Mouse (Mus musculus): ENCODE measurements at regions not wholly inside any gene's neighbourhood (a gene's known extent, or its start where the extent isn't known, plus 50 kb on each side); places are given as distances from the start of the nearest gene placed in this dataset.
A peak's percentile ranks its signal among the peaks of the same experiment; 100 is the strongest.

DNA sequence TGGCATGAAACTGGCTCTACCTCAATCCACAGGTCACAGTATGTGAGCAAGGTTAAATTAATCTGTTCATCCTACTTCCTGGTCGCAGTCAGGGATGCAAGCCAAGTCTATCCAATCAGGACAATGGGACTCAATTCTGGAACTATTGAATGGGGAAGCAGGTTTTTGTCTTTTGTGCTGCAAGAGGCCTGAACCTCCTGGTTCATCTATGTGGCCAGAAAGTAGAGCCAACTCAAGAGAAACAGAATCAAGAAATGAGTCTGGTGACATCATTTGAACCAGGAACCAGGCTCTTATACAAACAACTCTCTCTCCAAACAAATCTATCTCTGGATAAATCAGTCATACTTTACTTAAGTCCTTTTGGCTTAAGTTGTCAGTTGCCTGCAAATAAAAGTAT, 294.7 kb upstream of the Usp25 start:
- no peak for DNase-seq (ENCODE audit: low spot score in 2 of 2)

DNA sequence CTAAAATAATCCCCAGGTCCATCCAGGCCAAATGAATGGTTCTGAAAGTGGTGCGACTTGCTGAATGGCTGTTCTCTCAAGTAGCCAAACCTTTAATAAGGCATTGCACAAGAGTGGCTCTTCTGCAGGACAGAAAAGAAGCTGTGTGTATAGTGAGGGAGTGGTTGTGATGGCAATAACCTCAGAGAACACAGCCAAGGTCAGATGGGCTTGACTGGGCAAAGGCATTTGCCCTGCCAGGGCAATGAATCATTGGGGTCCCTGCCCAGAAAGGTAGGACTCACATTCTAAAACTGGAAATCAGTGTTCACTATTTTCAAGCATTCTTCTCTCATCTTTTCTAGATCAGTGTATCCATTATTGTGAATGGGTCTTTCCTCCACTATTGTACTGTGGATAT, 295.4 kb upstream of the Usp25 start:
- DNase-seq (ENCODE audit: low spot score in 2 of 2): no peak

DNA sequence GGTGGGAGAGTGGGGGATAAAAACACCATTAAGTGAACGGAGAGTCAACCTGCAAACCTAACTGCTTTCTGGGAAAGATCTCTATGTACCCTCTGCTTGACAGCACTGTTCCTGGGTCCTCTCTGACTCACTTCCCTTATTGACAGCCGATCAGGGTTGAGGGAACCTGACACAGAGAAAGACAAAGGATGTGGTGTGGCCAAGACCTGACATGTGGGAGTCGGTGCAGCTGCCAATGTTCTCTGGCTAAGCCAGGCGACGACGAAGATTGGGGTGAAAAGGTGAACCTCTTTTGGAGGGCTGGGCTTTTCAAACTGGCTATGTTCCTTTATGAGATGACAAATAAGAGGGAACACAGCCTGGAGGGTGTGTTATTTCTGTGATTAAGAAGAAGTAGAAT, 318.6 kb upstream of the Usp25 start:
- DNase-seq (ENCODE audit: low spot score in 2 of 2): no peak

DNA sequence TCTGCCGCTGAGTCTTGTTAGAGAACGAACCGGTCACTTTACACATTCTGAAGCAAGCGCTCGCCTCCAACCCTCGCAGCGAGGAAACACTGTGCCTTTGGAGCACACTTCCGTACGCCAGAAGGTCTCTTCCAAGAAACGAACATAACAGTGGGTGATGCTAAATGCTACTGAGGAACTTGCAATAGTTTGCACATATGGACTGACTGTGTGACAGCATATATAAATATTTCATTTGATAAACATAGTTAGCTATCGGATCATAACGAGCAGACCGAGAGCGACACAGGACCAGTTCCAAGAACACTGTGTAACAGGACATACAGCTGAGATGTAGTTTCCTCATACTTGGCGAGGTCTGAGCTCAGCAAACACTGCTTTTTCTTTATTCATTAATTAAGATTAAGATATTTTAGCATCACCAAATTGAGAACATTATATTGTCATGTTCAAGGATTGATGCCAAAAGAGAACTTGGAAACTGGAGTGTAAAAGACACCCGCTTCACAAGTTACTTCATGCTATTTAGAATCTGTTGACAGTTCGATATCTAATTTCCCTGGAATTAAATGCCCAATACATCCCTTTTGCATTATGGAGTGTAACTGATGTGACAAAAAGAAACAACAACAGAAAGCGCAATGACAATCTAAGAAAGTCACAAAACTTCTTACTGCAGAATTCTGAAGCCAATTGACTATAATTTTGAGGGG, 314.3 kb upstream of the Nrip1 start:
- no peak for DNase-seq (ENCODE audit: low spot score in 2 of 2)

DNA sequence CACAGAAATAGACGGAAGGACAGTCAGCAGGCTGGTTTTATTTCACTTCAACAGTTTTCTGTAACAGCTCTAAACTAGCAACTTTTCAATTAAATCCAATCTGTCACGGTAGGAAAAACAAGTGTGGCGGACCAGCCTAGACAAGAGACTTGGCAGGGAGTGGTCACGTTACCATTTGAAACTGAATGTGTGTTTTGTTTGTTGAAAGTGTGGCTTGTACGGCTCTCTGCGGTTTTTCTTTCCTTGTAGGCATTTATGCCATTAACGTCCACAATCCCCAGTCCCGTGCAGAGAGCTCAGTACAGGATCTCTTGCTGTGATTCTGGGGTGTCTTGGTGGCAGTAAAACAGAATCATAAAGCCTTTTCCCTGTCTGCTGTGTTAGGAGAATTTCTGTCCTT, 311.9 kb upstream of the Nrip1 start:
- DNase-seq (ENCODE audit: low spot score in 2 of 2): no peak

DNA sequence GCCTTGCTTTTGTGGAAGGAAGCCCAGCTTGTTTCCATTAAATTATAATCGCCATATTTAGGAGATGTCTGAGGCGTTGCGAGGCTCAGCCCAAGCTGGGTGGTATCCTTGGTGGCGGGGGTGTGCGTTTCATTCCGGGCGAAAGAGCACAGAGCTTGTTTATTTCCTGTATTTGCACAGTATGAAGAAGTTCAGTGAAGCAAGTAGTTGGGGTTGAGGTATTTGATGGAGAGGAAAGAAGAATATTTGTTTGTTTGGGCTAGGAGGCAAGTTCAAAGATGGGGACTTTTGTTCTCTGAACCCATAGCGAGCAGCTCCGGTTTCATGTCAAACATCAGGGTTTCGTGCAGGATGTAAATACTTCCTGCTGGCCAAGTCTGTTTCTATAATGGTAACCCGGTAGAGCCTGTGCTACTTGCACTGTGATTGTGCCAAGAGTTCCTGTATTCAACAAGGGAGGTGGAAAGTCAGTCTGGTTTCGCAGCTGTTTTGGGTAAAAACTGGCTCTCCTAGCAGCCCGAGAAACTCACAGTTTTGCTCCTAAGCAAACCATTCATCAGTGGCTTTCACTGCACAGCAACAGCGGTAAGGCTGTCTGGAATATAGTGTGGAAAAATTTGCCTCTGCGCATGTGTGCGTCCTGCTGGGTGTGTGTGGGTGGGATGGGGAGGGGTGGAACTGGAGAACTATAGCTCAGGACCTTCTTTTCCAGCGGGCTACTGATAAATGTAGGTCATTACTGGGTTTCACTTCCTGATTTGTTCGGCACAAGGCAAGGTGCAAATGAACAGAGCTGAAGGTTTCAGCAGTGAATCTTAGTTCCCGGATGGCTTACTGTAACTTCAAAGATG, 306.7 kb upstream of the Nrip1 start:
- peak; percentile 14 to 59 for DNase-seq (ENCODE audit: low spot score in 2 of 2)

DNA sequence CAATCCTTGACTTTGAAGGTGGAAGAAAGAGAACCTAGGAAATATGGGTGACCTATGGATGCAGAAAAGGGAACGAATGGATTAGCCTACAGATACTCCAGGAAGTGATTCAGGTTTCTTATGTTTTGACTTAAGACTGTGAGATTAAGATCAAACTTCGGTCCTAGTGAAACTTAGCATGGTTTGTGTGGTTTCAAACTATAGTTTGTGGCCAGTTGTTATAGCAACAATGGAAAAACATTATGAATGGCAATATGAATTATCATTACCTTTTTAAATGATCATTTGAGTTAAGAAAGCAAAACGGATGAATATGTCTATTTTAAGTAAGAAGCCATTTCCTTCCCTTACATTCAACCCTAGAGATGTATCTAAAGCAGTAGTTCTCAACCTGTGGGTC, 305.3 kb upstream of the Nrip1 start:
- DNase-seq (ENCODE audit: low spot score in 2 of 2): no peak

DNA sequence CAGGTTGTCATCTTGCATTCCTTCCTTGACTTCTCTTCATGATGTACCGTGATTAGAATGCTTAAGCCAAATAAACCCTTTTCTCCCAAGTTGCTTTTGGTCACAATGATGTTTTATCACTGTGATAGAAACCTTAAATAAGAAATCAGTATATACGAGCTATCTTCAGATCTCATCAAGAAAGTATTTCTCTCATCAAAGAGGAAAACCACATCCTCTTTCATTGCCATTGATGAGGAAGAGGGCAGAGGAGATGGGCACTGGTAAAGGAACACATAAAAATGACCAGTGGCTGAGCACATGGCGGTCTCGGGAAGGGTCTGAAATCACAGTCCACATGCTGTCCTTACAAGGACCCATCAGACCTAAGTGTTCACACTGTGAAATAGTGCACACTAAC, 296.2 kb upstream of the Nrip1 start:
- DNase-seq (ENCODE audit: low spot score in 2 of 2): no peak

DNA sequence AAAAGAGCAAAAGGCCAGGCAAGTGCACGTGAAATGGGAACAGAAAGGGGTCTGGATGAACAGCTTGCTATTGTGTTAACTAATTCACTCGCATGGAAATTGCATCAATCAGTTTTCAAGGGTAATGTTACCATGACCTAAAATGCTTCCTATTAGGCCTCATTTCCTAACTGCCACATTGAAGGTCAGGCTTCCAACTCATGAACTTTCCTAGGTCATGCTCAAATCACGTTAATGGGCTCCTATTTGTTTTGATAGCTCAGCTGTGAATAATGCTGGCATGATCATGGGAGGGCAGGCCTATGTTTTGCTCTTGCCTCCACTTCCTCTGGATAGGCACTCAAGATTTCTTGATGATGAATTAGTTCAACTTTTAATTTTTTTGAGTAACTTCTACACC, 293.4 kb upstream of the Nrip1 start:
- no peak for DNase-seq (ENCODE audit: low spot score in 2 of 2)

DNA sequence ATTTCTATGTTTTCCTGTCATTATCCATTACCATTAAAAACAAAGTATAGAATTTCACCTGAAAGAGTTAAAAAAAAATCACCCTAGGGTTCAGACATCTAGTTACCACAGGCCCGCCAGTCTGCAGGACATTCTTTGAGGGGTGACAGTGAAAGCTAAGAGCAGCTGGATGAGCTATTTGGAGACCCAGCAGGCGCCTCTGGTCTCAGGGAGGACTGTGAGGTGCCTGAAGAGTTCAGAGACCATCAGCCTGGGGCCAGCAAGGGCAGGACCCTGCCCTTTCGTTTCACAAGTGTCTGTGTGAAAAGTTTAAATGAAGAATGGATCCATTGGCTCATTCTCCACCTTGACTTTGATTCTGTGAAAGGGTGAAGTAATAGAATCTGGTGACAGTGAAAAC, 281.5 kb upstream of the Nrip1 start:
- no peak for DNase-seq (ENCODE audit: low spot score in 2 of 2)

DNA sequence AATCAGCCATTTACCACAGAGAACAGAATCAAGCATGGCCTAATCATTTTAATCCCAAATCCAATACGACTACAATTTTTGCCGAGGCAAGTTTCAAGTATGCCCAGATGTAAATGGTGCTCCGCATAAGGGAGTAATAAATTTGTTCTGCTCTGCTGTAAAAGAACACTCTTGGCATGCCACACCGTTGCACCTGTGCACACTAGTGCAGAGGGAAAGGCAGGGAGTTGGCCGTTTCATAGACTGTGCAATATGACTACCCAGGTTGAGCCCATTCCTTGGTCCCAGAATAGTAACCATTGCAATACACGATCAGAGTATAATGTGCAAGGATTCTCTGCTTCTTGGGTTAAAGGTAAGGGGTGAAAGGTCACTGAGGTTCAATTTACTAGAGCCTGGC, 270.7 kb upstream of the Nrip1 start:
- DNase-seq (ENCODE audit: low spot score in 2 of 2): no peak

DNA sequence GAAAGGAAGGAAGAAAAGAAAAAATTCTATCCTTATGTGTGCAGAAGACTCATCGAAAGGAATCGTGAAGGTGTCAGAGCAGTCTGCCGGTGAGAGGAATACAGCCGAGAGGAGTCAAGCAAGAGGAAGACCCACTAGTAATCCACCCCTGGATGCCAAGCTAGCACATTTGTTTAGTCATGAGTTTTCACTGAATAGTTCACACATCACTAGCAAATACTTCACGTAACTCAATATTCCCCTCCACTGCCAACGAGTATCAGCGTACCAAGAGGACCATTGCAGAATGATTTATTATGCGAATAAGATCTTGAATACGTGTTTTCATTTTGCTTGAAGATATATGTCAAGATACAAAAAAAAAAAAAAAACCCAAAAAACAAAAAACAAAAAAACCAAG, 270.2 kb upstream of the Nrip1 start:
- no peak for DNase-seq (ENCODE audit: low spot score in 2 of 2)

DNA sequence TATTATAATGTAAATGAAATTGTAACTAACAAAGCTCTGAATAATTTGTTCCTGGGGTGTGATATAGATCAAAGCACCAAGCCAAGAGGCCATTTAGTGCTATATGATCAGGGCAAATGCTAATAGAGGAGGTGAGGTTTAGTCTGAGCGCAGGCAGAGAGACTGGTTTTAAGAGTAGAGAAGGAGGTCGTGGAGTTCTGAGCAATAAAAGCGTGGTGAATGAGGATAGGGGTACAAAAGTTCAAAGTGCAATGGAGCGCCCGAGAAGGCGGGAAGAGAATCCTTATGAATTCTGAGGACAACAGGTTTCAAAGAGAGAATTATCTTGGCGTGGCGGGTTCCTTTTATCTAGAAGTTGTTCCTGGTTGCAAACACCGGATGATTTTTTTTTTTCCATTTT, 261.5 kb upstream of the Nrip1 start:
- DNase-seq (ENCODE audit: low spot score in 2 of 2): no peak

DNA sequence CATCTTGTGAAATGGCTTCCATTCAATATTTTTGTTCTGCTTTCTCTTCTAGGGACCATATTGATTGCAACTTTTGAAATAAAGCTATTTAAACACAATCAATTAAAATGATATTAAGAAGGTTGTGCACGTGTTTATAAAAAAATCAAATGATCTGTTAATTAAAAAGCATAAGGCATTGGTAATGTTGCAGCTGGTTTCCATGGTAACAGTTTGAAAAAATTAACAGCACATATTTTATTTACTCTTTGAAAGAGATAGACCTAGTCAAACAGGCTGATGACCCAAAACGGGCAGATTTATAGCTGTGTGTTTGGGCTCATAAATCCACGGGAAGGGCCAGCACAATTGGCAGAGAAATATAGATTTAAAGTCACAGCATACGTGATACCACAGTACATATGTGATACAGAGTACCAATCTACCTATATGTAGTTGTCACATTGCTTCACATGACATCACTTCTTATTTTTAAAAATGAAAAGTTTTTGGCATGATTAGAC, 260.6 kb upstream of the Nrip1 start:
- DNase-seq (ENCODE audit: low spot score in 2 of 2): no peak

DNA sequence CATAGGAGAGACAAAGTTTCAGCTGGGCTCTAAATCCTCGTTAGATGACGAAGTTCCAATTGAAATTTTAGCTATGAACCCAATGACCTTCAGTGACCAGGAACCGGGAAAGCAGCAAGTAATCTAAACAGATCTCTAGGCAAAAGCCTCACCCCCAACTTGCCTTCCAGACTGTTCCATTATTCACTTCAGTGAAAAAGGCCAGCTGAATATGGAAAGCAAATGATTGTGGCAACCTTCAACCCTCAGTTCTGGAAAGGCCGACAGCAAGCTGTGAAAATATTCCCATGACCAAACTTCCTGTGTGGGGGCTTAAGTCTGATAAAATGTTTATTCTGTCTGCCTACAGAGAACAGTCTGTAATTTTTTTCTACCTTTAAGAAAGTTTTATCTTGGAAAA, 252.5 kb upstream of the Nrip1 start:
- DNase-seq (ENCODE audit: low spot score in 2 of 2): no peak

DNA sequence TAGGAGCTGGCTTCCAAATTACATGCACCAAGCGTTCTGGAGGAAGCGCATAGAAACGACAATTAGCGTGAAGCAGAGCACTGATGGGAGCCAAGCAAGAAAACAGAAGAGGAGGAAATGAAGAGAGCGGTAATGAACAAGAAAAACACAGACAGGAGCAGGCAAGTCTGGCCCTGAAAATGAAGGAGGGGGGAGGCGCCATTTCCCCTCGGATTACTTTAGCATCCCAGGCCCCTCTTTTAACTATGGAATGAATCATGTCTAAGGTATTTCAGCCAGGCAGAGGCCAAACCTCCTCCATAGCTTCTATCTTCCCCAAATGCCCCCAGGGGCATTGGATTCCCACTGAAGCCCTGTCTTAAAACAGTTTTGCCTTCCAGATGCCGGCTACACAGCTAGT, 248.1 kb upstream of the Nrip1 start:
- no peak for DNase-seq (ENCODE audit: low spot score in 2 of 2)

DNA sequence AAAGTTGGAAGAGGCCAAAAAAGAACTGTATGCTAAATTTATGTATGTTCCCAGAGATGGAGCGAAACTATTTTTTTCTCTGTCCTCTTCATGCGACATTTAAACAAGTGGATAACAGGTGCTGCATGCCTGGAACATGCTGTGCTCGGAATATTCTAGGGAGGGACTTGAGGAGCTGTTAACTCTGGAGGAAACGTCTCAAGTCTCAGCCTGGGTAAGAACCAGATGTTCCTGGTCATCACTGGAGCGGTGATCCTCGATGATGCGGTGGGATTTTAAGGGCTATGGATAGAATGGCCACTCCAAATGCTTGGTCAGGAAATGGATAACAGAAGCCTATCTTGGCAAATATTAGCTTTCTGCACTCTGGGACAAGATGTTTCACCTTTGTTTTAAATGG, 244.7 kb upstream of the Nrip1 start:
- DNase-seq (ENCODE audit: low spot score in 2 of 2): no peak

DNA sequence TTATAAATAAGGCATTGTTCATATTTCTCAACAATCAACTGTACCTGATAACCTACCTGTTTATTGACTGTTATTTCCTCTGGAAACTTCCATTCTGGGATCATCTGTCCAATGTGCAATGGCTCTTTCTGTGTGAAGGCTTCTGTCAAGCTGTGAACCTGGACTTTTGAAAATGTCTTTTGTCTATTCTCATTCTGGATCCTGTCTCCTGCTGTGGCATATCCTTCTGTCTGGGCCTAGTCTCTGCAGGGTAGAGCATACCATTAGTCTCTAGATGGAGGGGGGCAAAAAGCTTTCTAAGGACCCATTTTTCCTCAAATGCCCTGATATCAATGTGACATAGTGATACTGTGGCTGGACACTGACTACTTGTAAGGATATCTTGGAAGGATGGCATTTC, 237.4 kb upstream of the Nrip1 start:
- DNase-seq (ENCODE audit: low spot score in 2 of 2): no peak

DNA sequence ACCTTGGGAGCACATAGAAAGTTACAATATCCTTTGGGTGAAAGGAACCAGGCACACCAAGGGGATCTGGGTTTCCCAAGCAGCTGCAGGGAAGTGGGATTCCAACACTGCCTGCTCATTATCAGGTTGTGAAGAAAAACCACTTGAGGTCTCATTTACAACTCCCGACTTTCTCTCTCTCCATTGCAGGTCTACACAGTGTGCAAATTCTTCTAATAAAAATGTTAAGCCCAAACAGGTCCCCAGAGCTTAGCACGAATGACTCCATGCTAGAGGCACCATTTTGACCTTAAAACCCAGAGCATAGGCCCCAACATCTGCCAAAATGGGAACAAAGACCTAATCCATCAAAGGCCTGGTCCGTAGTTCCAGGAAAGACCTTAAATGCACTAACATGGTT, 231.3 kb upstream of the Nrip1 start:
- DNase-seq (ENCODE audit: low spot score in 2 of 2): no peak

DNA sequence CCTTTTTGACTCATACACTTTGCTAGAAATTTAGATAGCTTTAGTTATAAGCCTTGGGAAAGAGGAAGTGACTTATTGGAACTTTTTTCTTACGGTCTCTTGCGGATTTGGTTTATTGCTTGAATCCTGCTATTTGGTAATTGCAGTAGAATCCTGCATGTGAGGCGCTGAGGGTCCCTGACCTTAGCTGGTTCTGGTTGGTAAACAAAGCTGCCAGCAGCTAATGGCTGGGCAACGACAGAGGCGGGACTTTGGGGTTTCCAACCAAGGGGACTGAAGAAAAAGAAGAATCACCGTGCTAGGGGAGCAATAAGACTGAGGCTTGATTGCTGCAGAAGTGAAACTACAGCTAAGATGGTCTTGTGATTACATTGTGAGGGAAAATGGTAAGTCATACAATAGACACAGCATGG, 230.2 kb upstream of the Nrip1 start:
- DNase-seq (ENCODE audit: low spot score in 2 of 2): no peak

DNA sequence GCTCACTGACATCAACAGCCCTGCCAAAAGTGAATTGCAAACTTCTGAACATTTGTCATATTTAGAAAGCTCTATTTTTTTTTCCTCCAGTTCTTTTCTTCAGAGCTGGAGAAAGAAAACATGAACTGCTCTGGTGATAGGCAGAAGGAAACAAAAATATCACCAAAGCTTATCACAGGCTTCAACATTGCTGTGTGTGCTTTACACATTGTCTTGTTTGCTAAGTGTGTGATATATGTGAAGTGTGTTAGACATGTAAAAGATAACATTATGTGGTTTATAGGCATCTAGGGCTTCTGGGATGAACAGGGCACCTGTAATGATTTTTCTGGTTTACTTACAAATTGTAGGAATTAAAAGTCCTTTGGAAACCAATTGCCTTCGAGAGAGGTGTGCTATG, 229.8 kb upstream of the Nrip1 start:
- no peak for DNase-seq (ENCODE audit: low spot score in 2 of 2)

DNA sequence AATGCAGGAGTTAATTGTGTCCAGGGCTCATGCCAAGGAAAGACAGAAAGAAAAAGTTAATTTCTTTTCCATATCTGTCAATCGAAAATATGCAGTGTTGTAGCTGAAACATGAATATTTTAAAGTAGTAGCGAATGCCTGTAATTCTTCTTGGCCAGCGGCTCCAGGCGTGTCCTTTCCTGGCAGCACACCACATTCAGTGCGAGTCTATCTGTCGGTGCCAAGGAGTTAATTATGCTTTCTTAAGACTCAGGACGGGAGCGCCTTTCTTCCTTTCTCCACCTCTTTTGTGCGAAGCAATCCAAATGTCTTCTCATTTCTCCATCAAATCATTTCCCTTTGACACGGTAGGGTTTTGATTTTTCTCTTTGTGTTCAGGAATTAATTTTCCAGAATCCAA, 226.5 kb upstream of the Nrip1 start:
- DNase-seq (ENCODE audit: low spot score in 2 of 2): no peak

Measured in spleen, postnatal 4 days (tissue).